Mouse (Mus musculus) kidney, embryonic 14.5 days (tissue): ENCODE measurements at regions not wholly inside any gene's neighbourhood (a gene's known extent, or its start where the extent isn't known, plus 50 kb on each side); places are given as distances from the start of the nearest gene placed in this dataset.

Source experiments
- ATAC-seq: fragments of 200-750 bp; cut with Nextera tagmentation; 2 replicates; pipeline ENCODE4 v1.8.0; 2017; ENCODE audit warnings: moderate number of reproducible peaks, mild to moderate bottlenecking, moderate TSS enrichment, moderate library complexity; ENCODE audit not compliant: low FRiP score, low TSS enrichment
- H3K27ac ChIP-seq: fragments of 300-500 bp; sonication (generic); 2 replicates; pipeline ENCODE4 v1.5.1; 2014; ENCODE audit warnings: low read depth, mild to moderate bottlenecking, low read length, moderate library complexity, mixed read lengths
- H3K27me3 ChIP-seq: fragments of 300-500 bp; sonication (generic); 2 replicates; pipeline ENCODE4 v1.6.1; 2014; ENCODE audit warnings: mild to moderate bottlenecking, low read length; ENCODE audit not compliant: control insufficient read depth, insufficient read depth
- H3K36me3 ChIP-seq: fragments of 300-500 bp; sonication (generic); 2 replicates; pipeline ENCODE4 v1.6.1; 2014; ENCODE audit warnings: low read length, mixed read lengths; ENCODE audit not compliant: control insufficient read depth, insufficient read depth
- H3K4me1 ChIP-seq: fragments of 300-500 bp; sonication (generic); 2 replicates; pipeline ENCODE4 v1.6.1; 2014; ENCODE audit warnings: low read length, mixed read lengths; ENCODE audit not compliant: control insufficient read depth, insufficient read depth
- H3K4me2 ChIP-seq: fragments of 300-500 bp; sonication (generic); replicated peaks from 2 replicates; pipeline ENCODE4 v1.6.1; 2014; ENCODE audit warnings: low read depth, mild to moderate bottlenecking, low read length
- H3K4me3 ChIP-seq: fragments of 300-500 bp; sonication (generic); 2 replicates; pipeline ENCODE4 v1.5.1; 2014; ENCODE audit warnings: mild to moderate bottlenecking, low read length
- H3K9ac ChIP-seq: fragments of 300-500 bp; sonication (generic); 2 replicates; pipeline ENCODE4 v1.6.1; 2014; ENCODE audit warnings: low read depth, mild to moderate bottlenecking, low read length, moderate library complexity
- H3K9me3 ChIP-seq: fragments of 300-500 bp; sonication (generic); 2 replicates; pipeline ENCODE4 v1.6.1; 2016; ENCODE audit warnings: low read length; ENCODE audit not compliant: control insufficient read depth
- WGBS: fragments of 180-500 bp; shearing (Covaris S2); extraction: QIAGEN DNeasy Blood & Tissue Kit; methylation state at CpG from one replicate; pipeline ENCODE4 v1.1.7; 2014; 5-methylcytosine and 5-hydroxymethylcytosine counted together

GRCm38 (mm10) chr10:66871133-66871664 is 224.7 kb upstream of the Jmjd1c start:
- no peak overlapping the region for H3K4me2 ChIP-seq
- no peak overlapping the region for H3K27ac ChIP-seq
- no peak overlapping the region for H3K9ac ChIP-seq
- no peaks in the 10 kb centered on the region for H3K9me3 ChIP-seq
- WGBS = 71% methylated on average over 4 of the region's 4 CpGs
- no peaks in the 10 kb centered on the region for H3K27me3 ChIP-seq
- no peaks in the 10 kb centered on the region for H3K4me1 ChIP-seq
- H3K4me3 ChIP-seq = no peak overlapping the region
- ATAC-seq = no peak
- H3K36me3 ChIP-seq = no peaks in the 10 kb centered on the region

GRCm38 (mm10) chr10:66871673-66872072 is 224.3 kb upstream of the Jmjd1c start:
- no peaks in the 10 kb centered on the region for H3K9me3 ChIP-seq
- H3K4me3 ChIP-seq = no peak overlapping the region
- no peak for ATAC-seq
- no peak overlapping the region for H3K27ac ChIP-seq
- 76% methylated on average over 1 of the region's 1 CpGs for WGBS
- no peaks in the 10 kb centered on the region for H3K27me3 ChIP-seq
- H3K36me3 ChIP-seq = no peaks in the 10 kb centered on the region
- H3K4me1 ChIP-seq = no peaks in the 10 kb centered on the region
- no peak overlapping the region for H3K4me2 ChIP-seq
- H3K9ac ChIP-seq = no peak overlapping the region

GRCm38 (mm10) chr10:66873468-66873867 is 222.5 kb upstream of the Jmjd1c start:
- 89% methylated on average over 4 of the region's 4 CpGs for WGBS
- no peak overlapping the region for H3K9ac ChIP-seq

GRCm38 (mm10) chr10:66879071-66879470 is 216.9 kb upstream of the Jmjd1c start:
- H3K4me2 ChIP-seq = no peak overlapping the region
- no peaks in the 10 kb centered on the region for H3K9me3 ChIP-seq
- H3K27me3 ChIP-seq = no peaks in the 10 kb centered on the region
- no peak overlapping the region for H3K4me3 ChIP-seq
- H3K27ac ChIP-seq = no peak overlapping the region
- H3K9ac ChIP-seq = no peak overlapping the region
- no peak for ATAC-seq
- H3K36me3 ChIP-seq = no peaks in the 10 kb centered on the region
- H3K4me1 ChIP-seq = no peaks in the 10 kb centered on the region
- WGBS = 88% methylated on average over 8 of the region's 8 CpGs

More at GRCm38 (mm10) chr10:66873468-66873867, 222.5 kb upstream of the Jmjd1c start:
- ATAC-seq = no peak
- H3K27ac ChIP-seq = no peak overlapping the region
- no peaks in the 10 kb centered on the region for H3K4me1 ChIP-seq
- no peaks in the 10 kb centered on the region for H3K36me3 ChIP-seq
- H3K4me3 ChIP-seq = no peak overlapping the region
- H3K4me2 ChIP-seq = no peak overlapping the region
- H3K9me3 ChIP-seq = no peaks in the 10 kb centered on the region
- no peaks in the 10 kb centered on the region for H3K27me3 ChIP-seq

- H3K9ac ChIP-seq = no peak overlapping the region
- no peak overlapping the region for H3K4me3 ChIP-seq
- no peak for ATAC-seq
- H3K4me2 ChIP-seq = no peak overlapping the region
- H3K36me3 ChIP-seq = no peaks in the 10 kb centered on the region
- H3K27ac ChIP-seq = no peak overlapping the region
- H3K4me1 ChIP-seq = no peaks in the 10 kb centered on the region
- no peaks in the 10 kb centered on the region for H3K27me3 ChIP-seq
- no peaks in the 10 kb centered on the region for H3K9me3 ChIP-seq
- 86% methylated on average over 5 of the region's 5 CpGs for WGBS
Observed at GRCm38 (mm10) chr10:66882825-66883224, 213.1 kb upstream of the Jmjd1c start.

- no peak overlapping the region for H3K27ac ChIP-seq
- H3K9ac ChIP-seq = no peak overlapping the region
- no peaks in the 10 kb centered on the region for H3K36me3 ChIP-seq
- H3K4me2 ChIP-seq = no peak overlapping the region
- 56% methylated on average over 5 of the region's 5 CpGs for WGBS
- H3K4me1 ChIP-seq = no peaks in the 10 kb centered on the region
- no peaks in the 10 kb centered on the region for H3K27me3 ChIP-seq
- H3K4me3 ChIP-seq = no peak overlapping the region
- 0 out of 2 replicates have a peak, but pooled peaks have one; percentile 28 for ATAC-seq
- H3K9me3 ChIP-seq = no peaks in the 10 kb centered on the region
Observed at GRCm38 (mm10) chr10:66885575-66885974, 210.3 kb upstream of the Jmjd1c start.

- Histone ChIP-seq H3K36me3 (no peaks in the 10 kb centered on the region), H3K27me3 (no peaks in the 10 kb centered on the region), H3K4me2 (no peak overlapping the region), H3K4me3 (no peak overlapping the region), H3K9ac (no peak overlapping the region), H3K9me3 (no peaks in the 10 kb centered on the region), H3K27ac (no peak overlapping the region), H3K4me1 (no peaks in the 10 kb centered on the region)
- no peak for ATAC-seq
- WGBS = 88% methylated on average over 12 of the region's 12 CpGs
Observed at GRCm38 (mm10) chr10:66889786-66890555, 206.0 kb upstream of the Jmjd1c start.

GRCm38 (mm10) chr10:66891811-66892210 is 204.1 kb upstream of the Jmjd1c start:
- Histone ChIP-seq H3K36me3 (no peaks in the 10 kb centered on the region), H3K4me1 (no peaks in the 10 kb centered on the region), H3K27me3 (no peaks in the 10 kb centered on the region), H3K27ac (no peak overlapping the region), H3K9ac (no peak overlapping the region), H3K9me3 (no peaks in the 10 kb centered on the region), H3K4me3 (no peak overlapping the region), H3K4me2 (no peak overlapping the region)
- WGBS = 90% methylated on average over 1 of the region's 1 CpGs
- no peak for ATAC-seq

GRCm38 (mm10) chr10:66893836-66894235 is 202.1 kb upstream of the Jmjd1c start:
- no peak overlapping the region for H3K4me3 ChIP-seq
- WGBS = 94% methylated on average over 14 of the region's 14 CpGs
- no peaks in the 10 kb centered on the region for H3K4me1 ChIP-seq
- no peak for ATAC-seq
- H3K9ac ChIP-seq = no peak overlapping the region
- H3K4me2 ChIP-seq = no peak overlapping the region
- no peaks in the 10 kb centered on the region for H3K9me3 ChIP-seq
- no peaks in the 10 kb centered on the region for H3K36me3 ChIP-seq
- H3K27me3 ChIP-seq = no peaks in the 10 kb centered on the region
- no peak overlapping the region for H3K27ac ChIP-seq
